Mouse (Mus musculus): Measurements from ENCODE around the gene Stk39. TPM values are rescaled to one million over a fixed set of nuclear protein-coding genes. Genes with fewer than 3 reads are reported as not detected.

Gene Stk39
- total RNA-seq, 2 experiments from 2014 or later, result 24.1 to 24.3 TPM

DNA sequence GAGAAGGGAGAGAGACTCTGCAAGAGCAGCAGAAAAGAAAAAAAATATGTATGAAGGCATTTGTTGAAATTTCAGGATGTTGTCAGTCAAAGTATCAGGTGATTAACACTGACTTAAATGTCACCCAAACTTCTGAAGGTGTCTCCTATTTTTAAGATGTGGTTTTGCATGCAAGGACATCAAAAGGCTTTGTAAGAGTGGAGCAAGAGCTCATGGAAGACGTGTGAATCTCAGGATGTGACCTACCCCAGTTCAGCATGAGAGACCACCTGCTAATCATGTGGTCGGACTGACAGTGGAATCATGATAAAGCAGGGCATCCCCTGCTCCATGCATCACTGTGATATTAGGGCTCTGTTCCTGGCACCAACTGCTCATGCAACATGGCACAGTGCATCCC is 175.3 kb downstream of the Stk39 start:
- DNase-seq (ENCODE audit: low spot score in 2 of 2), result no peak

DNA sequence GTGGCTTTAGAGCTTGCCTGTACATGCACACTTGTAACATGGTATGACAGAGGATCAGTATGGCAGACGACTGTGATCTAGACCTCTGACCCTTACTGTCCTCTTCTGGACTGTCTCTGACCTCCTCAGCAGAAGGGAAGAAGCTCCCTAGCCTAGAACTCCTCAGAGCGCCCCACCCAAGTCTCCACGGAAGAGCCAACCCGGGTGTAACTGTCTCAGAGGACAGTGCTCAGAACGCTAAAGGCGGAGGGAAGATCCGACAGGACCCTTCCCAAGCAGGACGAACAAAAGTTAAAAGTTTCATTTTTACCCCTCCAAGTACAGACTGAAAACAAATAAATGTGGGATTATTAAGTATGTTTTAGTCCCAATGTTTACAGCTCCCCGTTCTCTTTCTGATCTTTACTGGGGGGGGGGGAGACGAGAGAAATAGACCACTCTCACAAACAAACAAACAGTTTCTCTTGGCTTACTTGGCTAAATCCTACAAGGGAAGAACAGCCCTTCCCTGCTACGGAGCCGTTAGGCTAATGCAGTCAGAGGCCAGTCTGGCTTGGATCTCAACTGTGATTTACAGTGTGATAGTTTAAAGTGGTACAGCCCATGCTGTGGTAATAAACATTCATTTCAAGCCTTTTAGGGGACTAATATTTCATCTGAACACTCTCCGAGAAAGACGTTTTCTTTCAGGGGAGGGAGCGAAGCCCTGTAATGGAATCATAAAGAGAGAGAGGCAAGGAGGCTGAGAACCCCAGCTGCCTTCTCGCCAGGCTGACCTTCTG is 179.3 kb downstream of the Stk39 start:
- no peak for DNase-seq (ENCODE audit: low spot score in 2 of 2)

DNA sequence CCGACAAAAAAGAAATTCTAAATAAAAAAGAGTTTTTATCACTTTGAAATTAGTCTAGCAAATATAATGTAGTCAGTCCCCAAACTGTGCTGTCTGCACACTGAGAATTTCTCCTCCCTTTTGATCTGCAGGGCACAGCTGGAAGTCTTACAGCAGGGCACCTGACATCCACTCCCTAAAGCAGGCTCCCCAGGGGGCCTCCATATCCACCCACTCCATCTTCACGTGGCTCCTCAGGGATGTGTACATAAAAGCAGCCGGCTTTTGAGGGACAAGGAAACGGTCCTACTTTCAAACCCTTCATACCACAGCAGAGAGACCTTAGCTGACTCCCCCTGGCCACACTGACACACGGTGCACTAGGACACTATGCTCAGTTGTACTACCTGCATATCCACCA is 180.2 kb downstream of the Stk39 start:
- no peak for DNase-seq (ENCODE audit: low spot score in 2 of 2)

DNA sequence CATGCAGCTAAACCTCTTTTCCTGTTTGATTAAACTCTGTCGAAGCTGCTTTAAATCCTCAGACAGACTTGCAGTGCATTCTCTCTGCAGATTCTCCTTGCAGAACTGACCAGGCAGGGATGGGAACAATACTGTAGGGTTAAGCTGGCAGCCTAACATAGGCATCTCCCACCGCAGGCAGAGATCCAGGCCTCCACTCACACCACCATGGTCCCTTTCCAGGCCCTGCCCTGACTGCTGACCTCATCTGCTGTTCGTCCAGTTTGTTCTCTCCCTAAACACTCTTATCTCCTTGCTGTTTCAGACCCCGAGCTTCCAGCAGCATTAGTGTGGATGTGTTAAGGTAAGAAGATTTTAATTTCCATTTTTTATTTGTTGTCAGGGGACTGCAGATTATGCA is 182.1 kb downstream of the Stk39 start:
- no peak for DNase-seq (ENCODE audit: low spot score in 2 of 2)

DNA sequence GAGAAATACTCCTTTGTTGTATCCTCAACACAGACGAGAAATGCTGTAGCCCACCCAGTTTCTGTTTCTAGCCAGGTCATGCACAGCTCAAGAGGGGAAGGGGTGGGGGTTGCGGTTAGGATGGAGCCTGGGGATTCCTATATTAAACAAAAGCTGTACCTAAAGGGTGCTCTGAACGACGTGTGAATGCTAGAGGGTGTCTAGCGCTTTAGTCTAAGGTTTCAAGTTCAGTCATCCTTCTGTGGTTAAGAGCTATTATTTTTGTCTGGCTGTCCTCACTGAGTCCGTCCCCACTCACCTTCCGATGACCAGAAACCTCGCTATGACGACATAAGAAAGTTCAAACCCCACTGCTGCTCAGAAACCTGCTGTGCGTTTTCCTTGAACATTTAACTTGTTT is 182.9 kb downstream of the Stk39 start:
- no peak for DNase-seq (ENCODE audit: low spot score in 2 of 2)

DNA sequence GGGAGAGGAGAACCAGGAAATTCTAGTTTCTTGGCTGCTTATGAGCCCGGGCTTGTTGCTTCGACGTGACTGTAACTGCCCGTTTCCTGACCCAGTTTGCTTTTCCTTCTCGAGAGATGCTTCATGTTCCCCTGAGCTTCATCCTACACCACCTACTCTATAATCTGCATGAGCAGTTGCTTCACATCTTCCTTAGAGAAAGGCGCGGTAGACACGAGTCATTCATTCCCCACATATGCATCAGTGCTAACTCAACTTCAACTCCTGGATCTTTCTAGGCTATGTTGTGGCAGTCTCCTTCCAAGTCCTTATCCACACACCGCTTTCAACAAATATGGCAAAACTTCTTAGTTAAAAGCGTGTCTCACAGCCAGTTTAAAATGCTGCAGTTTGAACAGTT is 184.0 kb downstream of the Stk39 start:
- no peak for DNase-seq (ENCODE audit: low spot score in 2 of 2)

DNA sequence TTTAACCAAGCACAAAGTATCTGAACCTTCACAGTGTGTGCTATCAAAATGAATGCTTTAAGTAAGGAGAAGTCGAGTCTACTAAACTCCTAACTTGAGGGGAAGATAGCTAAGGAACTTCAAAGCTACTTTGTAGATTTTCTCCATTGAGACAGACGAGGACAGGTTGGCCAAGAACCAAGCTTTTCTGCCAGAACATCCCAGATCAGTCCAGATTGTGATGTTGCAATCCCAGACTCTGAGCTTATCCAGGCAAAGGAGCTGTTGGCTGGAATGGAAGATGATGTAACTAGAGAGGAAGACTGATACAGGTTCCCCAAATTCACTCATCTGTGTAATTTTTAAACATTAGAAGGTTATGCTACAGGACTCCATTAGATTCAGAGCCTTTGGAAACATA is 187.7 kb downstream of the Stk39 start:
- no peak for DNase-seq (ENCODE audit: low spot score in 2 of 2)

DNA sequence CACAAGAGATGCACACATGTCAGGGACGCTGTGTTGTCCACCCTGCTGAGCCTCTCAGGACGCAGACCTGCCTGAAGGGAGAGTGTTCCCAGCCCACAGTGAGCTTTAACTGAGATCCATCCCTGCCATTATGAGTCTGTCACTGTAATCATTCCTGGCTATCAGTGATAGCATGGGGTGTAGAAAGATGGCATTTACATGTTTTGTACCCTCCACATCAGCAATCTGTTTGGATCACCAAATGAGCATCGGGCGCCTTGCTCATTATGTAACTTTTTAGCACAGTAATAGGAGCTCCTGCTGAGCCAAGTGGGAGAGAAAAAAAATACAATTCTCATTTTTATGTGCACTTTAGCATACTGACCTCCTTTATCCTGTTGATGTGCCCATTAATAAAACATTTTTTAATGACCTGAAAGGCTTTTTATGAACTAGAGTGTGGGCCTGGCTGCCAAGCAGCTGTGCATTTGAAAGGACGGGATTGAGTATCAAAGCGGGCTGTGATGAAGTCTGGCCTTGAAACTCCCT is 189.0 kb downstream of the Stk39 start:
- no peak for DNase-seq (ENCODE audit: low spot score in 2 of 2)

DNA sequence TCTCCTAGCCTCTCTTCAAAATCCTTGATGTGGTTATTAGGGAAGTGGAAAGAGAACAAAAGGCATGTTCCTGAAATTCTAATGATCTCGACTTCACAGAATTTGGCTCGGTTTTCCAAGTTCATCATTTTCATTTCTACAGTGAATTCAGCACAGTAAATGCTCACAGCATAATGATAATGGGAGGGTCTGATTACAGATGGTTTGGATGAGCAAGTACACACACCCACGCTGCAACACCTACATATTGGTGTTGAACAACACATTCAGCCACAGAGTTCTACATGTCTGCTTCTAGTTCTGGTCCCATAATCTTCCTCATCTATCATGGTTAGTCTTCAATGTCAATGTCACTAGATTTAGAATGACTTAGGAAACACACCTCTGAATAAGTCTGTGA is 190.5 kb downstream of the Stk39 start:
- DNase-seq (ENCODE audit: low spot score in 2 of 2), result no peak

DNA sequence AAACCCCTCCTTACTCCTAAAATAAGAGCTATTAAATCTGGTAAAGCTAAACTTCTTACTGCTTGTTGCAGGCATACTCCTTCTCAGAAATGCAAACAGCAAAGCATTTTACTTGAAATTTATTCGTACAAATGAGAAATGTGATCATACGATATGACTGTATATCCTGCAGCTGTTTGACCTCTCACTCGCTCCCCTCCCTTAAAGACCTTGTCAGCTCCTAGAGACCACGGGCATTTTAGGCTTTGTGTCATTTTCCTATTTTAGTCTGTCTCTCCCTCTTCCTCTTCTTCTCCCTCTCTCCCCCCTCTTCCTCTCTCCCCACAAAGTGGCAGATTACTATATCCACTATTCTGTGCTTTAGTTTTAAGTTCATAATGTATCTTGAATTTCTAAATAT is 200.8 kb downstream of the Stk39 start:
- DNase-seq (ENCODE audit: low spot score in 2 of 2), result no peak

DNA sequence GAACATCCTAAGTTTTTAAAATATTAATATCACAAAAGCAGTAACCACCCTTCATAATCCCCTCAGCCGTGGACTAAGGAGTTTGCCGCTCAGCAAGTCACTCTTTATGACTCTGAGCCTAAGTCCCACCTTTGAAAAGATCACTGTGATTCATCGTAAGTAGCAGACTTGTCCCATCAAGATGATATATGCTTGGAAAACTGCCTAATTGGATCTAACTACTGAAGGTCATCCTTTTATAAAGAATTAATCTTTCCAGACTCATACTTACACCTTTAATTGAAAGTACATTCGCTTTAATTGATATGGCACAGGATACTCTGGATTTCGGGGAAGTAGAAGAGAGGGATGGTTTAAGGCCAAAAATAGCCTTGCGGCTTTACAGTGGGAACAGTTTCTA is 201.2 kb downstream of the Stk39 start:
- no peak for DNase-seq (ENCODE audit: low spot score in 2 of 2)

DNA sequence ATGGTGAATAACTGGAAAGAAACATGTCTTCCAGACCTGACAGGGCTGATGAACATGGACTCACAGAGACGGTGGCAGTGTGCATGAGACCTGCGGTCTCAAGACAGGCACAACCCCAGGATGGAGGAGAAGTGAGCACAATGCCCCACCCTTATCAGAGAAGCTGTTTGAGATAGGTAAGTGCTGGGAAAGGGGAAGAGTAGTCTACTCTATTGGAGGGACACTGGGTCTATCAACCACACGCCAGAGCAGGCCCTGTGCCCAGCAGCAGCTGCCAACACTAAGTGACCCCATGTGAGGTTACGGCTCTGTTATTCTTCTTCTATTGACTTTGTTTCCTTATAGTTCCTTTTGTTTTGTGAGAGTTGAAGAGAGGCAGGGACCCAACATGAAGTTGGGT is 202.4 kb downstream of the Stk39 start:
- no peak for DNase-seq (ENCODE audit: low spot score in 2 of 2)

DNA sequence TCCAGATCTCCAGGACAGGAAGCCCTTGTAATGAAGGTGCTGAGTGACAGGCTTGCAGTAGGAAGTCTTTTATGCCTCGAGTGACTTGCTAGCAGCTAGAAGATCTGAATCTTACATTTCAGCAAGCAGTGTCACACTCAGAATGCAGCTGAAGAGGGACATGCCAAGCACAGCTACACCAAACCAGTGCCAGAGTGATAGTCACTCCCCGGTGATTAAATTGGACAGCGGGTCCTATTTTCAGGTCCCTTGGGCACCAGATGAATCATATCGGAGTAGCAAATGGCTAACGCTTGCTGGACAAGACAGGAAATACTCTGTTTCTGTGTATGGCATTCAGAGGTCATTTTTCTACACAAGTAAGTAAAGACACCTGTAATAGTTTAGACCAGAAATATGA is 207.2 kb downstream of the Stk39 start:
- no peak for DNase-seq (ENCODE audit: low spot score in 2 of 2)

DNA sequence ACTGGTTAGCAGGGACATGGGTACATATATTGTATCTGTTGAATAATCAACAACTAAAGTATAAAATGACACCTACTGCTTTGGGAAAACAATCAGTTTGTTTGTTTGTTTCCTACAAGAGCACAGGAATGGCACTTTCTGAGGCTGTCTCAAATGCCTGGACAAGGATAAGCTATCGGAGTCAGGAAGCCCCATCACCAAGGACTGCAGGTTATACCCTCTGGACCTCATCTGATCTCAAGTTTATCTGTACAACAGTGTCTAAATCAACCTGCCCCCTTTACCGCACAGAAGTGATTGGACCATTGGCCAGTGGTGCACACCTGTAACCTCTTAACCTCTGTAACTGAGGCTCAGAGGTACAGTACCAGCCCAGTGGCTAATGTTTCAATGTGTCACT is 211.2 kb downstream of the Stk39 start:
- no peak for DNase-seq (ENCODE audit: low spot score in 2 of 2)

DNA sequence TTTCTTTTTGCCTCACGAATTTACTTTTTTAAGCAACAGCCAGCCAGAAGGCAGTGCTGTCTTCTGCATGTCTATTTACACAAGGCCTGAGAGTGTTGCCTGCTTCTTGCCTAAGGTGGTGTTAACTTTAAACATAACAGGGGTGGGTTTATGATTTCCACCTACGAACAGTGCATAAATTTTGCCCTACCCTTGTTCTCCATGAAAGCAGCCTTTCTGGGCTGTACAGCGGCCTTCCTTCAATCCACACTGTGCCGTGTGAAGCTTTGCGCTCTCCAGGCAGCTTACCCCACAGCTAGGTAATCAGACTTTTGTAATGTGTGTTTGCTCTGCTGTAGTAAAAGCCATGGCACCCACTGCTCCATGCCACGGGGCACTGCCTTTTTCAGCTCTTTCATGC is 214.5 kb downstream of the Stk39 start:
- DNase-seq (ENCODE audit: low spot score in 2 of 2), result no peak

DNA sequence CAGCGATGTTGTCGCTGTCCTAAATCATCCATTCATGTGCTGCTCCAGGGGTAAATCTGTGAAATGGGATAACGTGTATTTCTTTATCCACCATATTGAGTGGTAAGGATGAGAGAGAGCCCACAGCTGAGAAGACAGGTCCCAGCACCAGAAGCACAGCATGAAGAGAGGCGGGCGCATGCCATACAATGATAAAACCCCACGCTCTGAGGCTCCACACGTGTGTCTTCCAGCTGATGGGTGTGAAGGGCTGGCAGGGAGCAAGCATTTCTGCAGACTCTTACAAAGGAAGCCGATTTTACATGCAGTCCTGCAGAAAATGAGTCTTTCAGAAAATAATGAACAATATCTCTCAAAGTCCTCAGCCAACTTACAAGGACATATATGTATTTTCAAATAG is 215.6 kb downstream of the Stk39 start:
- no peak for DNase-seq (ENCODE audit: low spot score in 2 of 2)

DNA sequence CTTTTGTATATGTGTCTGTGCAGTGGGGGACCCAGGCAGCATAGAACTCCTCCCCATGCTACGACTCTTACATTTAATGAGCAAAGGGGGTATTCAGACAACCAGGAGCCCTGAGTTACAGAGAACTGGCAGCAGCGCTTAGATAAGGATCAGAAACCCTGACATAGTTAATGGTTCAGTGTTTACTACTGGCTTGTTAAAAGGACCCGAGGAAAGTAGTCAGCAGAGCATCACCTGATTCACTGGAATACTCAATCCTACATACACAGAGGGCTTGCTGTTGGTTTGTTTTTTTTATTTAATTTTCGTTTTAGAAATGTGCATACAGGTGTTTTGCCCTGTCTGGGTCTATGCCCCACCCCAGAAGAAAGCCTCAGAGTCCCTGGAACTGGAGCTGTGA is 217.3 kb downstream of the Stk39 start:
- DNase-seq (ENCODE audit: low spot score in 2 of 2), result no peak

DNA sequence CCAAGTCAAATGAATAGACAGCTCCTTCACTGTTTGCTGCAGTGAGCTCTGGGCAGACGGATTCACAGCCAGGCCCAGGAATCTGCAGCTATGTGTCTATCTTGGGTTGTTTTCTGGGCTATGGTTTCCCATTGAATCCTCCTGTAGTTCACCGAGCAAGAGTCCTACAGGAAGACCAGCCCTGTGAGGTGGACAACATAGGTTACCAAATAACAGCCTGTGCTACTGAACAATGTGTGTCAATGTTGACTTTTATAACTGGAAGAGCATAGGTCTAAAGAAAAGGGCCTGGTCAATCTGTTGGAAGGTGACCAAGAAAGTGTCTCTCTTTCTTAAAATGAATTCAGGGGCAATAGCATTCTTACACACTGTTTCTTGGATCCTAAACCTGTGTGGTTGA is 218.8 kb downstream of the Stk39 start:
- no peak for DNase-seq (ENCODE audit: low spot score in 2 of 2)

DNA sequence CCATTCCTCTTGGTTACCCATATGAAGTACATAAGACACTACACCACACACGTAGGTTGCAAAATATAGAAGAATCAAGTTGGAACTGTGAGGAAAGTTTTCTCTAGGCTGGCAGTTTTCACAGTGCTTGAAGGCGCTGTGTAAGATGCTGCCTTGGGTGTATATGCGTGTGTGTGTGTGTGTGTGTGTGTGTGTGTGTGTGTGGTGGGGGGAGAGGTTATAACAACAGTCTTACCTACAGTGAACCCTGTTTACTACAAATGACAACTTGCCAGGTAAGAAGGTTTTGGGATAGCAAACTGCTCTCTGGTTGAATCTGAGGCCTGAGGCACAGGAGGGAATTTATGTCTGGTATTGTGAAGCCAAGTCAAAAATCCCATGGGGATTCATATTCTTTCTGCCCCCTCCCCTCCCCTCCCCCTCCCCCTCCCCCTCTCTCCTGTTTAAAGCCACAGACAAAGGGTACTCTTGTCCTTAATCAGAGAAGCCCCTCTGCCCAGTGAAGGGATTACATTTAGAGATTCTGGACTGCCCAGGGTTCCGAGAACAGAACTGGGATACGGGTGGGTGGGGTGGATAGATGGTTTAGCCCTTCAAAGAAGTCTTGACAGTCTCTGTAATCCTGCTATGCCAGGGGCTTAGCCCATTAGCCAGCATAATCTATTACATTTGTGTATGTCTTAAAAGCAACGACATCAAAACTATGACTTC is 219.9 kb downstream of the Stk39 start:
- DNase-seq (ENCODE audit: low spot score in 2 of 2), result no peak

DNA sequence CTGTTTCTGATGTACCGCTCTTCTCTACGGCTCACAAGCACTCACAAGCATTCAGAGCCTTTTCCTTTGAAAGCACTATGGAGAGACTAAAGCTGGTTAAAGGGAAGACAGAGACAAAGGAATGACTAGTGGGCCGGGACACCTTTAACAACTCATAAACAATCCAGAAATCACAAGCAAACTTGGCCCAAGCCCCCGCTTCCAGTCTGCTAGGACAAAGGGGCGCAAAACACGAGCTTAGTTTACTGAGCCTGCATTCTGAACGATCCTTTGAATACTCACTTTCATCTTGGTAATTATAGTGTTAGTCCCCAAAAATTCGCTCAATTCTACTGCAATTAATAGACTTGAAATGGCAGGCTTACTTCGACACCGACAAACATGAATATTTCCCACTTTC is 221.2 kb downstream of the Stk39 start:
- no peak for DNase-seq (ENCODE audit: low spot score in 2 of 2)

DNA sequence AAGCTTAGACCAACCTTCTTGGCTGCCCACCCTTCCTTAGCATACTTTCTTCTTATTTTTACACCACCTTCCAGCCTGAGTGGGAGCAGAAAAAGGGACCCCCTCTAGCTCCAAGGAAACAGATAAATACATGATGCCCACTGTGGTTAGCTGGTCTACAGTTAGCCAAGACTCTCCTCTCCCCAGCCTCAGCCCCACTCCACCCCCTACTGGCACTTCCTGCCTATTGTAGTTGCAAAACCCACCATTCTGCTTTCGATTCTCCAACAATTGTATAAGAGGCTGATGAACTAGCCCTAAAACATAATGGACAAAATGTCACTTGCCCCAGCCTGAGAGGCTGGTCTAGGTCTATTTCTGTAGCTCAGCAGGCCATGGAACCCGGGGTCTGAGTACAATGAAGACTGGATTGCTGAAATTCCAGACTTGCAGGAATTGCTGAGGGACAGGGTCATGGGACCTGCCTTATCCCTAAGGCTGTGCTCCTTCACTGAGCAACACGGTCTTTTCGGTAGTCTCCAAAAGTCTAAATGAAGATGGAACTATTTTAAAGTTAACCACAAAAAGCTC is 222.1 kb downstream of the Stk39 start:
- DNase-seq (ENCODE audit: low spot score in 2 of 2), result no peak

DNA sequence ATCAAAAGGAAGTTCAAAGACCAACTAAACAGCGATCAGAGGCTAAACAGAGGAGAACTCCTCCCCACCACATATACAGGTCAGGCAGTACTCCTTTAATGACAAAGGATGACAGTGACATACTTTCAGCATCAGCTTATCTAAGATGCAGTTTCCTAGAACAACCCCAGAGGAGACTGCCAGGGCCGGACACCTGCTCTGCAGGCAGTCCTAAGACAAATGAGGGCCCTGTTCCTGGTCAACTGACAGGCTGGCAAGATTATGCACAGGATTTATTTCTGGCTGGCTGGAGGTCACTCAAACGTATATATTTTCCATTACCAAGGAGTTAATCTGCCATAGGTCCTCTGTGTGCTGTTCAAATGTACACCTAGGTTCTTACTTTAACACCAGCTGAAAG is 225.8 kb downstream of the Stk39 start:
- no peak for DNase-seq (ENCODE audit: low spot score in 2 of 2)

Measured in gastrocnemius, postnatal 4 days (tissue).